Mouse (Mus musculus) lung, embryonic 16.5 days (tissue): Measurements from ENCODE around the gene 4933402J07Rik. TPM values are rescaled to one million over a fixed set of nuclear protein-coding genes. Genes with fewer than 3 reads are reported as not detected.

Experiments used
- ATAC-seq: fragments of 200-750 bp; cut with Nextera tagmentation; 2 replicates; pipeline ENCODE4 v1.8.0; 2017; ENCODE audit warnings: low read depth, mild to moderate bottlenecking, moderate library complexity
- H3K27ac ChIP-seq: fragments of 300-500 bp; sonication (generic); 2 replicates; pipeline ENCODE4 v1.5.1; 2014; ENCODE audit warnings: mild to moderate bottlenecking, control low read depth, low read length
- H3K27me3 ChIP-seq: fragments of 300-500 bp; sonication (generic); 2 replicates; pipeline ENCODE4 v1.6.1; 2014; ENCODE audit warnings: low read depth, low read length, mixed read lengths; ENCODE audit not compliant: control insufficient read depth, insufficient read depth
- H3K36me3 ChIP-seq: fragments of 300-500 bp; sonication (generic); 2 replicates; pipeline ENCODE4 v1.6.1; 2014; ENCODE audit warnings: low read length; ENCODE audit not compliant: control insufficient read depth, insufficient read depth
- H3K4me1 ChIP-seq: fragments of 300-500 bp; sonication (generic); replicated peaks from 2 replicates; pipeline ENCODE4 v1.6.1; 2014; ENCODE audit warnings: low read length, mixed read lengths; ENCODE audit not compliant: control insufficient read depth, insufficient read depth
- H3K4me2 ChIP-seq: fragments of 300-500 bp; sonication (generic); 2 replicates; pipeline ENCODE4 v1.6.1; 2014; ENCODE audit warnings: low read depth, low read length, control low read depth
- H3K4me3 ChIP-seq: fragments of 300-500 bp; sonication (generic); 2 replicates; pipeline ENCODE4 v1.5.1; 2014; ENCODE audit warnings: mild to moderate bottlenecking, low read length, control low read depth
- H3K9ac ChIP-seq: fragments of 300-500 bp; sonication (generic); 2 replicates; pipeline ENCODE4 v1.6.1; 2014; ENCODE audit warnings: low read length, control low read depth
- H3K9me3 ChIP-seq: fragments of 300-500 bp; sonication (generic); 2 replicates; pipeline ENCODE4 v1.6.1; 2016; ENCODE audit warnings: low read length; ENCODE audit not compliant: control insufficient read depth
- WGBS: fragments of 180-500 bp; shearing (Covaris S2); extraction: QIAGEN DNeasy Blood & Tissue Kit; methylation state at CpG from one replicate; pipeline ENCODE4 v1.1.7; 2014; 5-methylcytosine and 5-hydroxymethylcytosine counted together
- polyA plus RNA-seq: library from polyadenylated mRNA; unstranded; fragments of >200 nt; fragmentation: Nextera tagmentation; extraction: Ambion mirVana; gene quantifications from 2 replicates; pipeline ENCODE4 v1.2.1, GENCODE M21; 2015

4933402J07Rik gene
- polyA plus RNA-seq, 1 experiment from 2014 or later, result not detected

DNA sequence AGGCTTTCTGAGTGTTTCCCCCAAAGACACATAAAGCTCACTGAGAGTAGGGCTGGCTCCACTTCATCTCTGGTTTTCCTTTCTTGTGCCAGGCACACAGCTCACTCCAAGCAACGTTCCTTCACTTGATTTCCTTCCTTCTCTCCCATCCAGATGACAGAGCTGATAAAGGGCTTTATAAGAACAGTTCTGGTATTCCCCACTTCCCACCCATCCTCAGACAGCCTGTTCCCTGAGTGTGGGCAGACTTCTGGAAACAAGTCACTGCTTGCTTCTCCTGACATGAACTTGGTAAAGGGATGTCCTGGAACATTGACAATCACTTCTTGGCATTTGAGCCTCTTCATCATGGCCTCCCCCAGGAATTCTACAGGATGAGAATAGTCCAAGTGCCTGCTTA, 10.9 kb upstream of the 4933402J07Rik start:
- Histone ChIP-seq H3K27me3 (no peaks in the 10 kb centered on the region), H3K4me3 (no peak overlapping the region), H3K9me3 (no peaks in the 10 kb centered on the region), H3K36me3 (no peaks in the 10 kb centered on the region), H3K9ac (no peak overlapping the region), H3K27ac (no peak overlapping the region), H3K4me1 (no peaks in the 10 kb centered on the region), H3K4me2 (no peak overlapping the region)
- ATAC-seq, result no peak
- WGBS, result 27% methylated on average over 1 of the region's 1 CpGs

DNA sequence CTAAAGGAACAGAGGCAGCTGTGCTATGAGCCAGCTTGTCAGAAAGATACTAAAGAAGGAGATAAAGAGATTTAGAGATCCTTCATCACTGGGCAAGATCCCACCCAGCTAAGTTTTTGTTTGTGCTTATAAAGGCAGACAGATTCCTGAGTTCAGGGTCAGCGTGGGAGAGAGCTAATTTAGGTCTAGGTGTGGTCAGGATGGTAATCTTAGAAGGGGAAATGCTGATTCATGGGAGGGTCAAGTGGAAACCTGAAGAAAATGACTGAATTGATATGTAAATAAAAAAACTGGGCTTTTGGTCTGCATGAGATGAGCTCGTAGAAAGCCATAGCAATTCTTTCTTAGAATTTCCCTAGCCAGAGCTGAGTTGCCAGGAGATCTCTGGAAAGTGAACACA, 2.9 kb upstream of the 4933402J07Rik start:
- WGBS, result 36% methylated on average over 2 of the region's 2 CpGs
- H3K36me3 ChIP-seq, result no peaks in the 10 kb centered on the region
- H3K27me3 ChIP-seq, result no peaks in the 10 kb centered on the region
- H3K4me1 ChIP-seq, result no peaks in the 10 kb centered on the region
- no peak overlapping the region for H3K4me3 ChIP-seq
- no peak for ATAC-seq
- no peaks in the 10 kb centered on the region for H3K9me3 ChIP-seq
- H3K4me2 ChIP-seq, result no peak overlapping the region
- H3K27ac ChIP-seq, result no peak overlapping the region
- H3K9ac ChIP-seq, result no peak overlapping the region

GRCm38 (mm10) chr8:87569203-87569602, 5.5 kb downstream of the 4933402J07Rik start:
- Histone ChIP-seq H3K4me1 (peaks cover 4% of the 10 kb centered on the region; the same call in 1 of the 2 replicates), H3K27me3 (no peaks in the 10 kb centered on the region), H3K4me2 (no peak overlapping the region), H3K4me3 (no peak overlapping the region), H3K9ac (no peak overlapping the region), H3K36me3 (no peaks in the 10 kb centered on the region), H3K9me3 (no peaks in the 10 kb centered on the region), H3K27ac (no peak overlapping the region)
- 88% methylated on average over 5 of the region's 5 CpGs for WGBS
- no peak for ATAC-seq

DNA sequence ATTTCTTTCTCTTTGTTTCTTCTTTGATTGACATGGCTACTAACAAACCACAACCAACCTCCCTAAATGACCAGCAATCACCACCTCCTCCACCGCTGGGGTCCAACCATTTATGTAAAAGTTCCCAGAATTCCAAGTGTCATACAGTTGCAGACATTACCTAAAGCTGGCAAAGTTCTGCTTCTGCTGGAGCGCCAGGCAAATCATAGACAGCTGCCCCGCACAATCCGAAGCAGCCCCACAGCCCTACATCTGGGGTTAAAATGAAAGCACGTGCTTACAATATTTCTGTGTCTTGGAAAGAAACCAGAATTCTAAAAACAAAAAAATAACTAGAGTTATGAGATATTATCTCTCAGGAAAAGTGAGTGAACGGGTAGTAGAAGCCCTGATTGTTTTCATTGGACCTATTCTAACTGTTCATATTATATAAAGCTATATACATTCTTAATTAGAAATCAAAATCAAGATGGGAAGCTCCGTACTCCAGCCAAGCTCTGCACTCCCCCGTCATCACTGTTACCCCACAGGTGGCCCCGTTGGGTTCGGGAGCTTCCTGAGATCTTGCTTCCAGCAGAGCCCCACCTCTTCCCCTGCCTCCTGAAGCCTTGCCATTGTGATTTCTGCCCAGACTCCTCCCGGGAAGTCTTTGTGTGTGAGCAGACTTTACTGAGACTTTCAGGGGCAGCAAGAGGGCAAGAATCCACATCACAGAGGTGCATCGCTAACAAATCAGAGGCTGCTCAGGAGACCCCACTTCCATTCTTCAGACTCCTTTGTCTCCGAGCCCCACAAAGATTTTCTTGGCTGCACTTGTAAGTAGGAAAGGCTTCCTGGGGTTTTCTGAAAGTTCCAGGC, 6.3 kb downstream of the 4933402J07Rik start:
- 24% methylated on average over 13 of the region's 13 CpGs for WGBS
- H3K9ac ChIP-seq, result peak overlapping the region; percentile 56

GRCm38 (mm10) chr8:87570564-87570855, 6.9 kb downstream of the 4933402J07Rik start:
- WGBS, result 1% methylated on average over 8 of the region's 8 CpGs
- Histone ChIP-seq H3K9me3 (no peaks in the 10 kb centered on the region), H3K36me3 (no peaks in the 10 kb centered on the region), H3K4me1 (peaks cover 4% of the 10 kb centered on the region; the same call in 1 of the 2 replicates), H3K4me2 (peak overlapping the region; percentile 53), H3K4me3 (peak overlapping the region; percentile 40), H3K9ac (peak overlapping the region; percentile 56), H3K27ac (no peak overlapping the region), H3K27me3 (no peaks in the 10 kb centered on the region)
- no peak for ATAC-seq

More for the DNA sequence above, 6.3 kb downstream of the 4933402J07Rik start:
- Histone ChIP-seq H3K27me3 (no peaks in the 10 kb centered on the region), H3K4me2 (peak overlapping the region; percentile 53), H3K27ac (no peak overlapping the region), H3K9me3 (no peaks in the 10 kb centered on the region), H3K36me3 (no peaks in the 10 kb centered on the region), H3K4me1 (peaks cover 4% of the 10 kb centered on the region; the same call in 1 of the 2 replicates), H3K4me3 (peak overlapping the region; percentile 40)
- ATAC-seq, result no peak

DNA sequence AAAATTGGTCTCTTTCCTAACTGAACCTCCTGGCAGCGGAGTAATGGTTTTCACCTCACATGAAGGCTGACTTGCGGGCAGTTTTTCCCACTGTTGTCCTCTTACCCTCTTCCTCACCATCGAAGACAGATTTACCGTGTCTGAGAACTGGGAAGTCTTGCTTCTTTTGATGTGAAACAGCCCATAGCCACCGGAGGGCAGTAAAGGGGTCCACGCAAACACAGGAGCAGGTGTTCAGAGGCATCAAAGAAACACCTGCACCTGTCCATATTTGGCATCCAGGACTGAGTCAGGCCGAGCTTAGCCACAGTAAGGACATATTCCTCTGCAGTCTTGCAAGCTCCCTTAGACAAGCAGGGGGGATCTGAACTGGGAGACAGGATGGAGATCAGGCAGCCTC, 7.2 kb downstream of the 4933402J07Rik start:
- peak overlapping the region; percentile 40 for H3K4me3 ChIP-seq
- peak overlapping the region; percentile 56; the same call in 1 of the 2 replicates for H3K9ac ChIP-seq
- H3K36me3 ChIP-seq, result no peaks in the 10 kb centered on the region
- 9% methylated on average over 7 of the region's 7 CpGs for WGBS
- no peaks in the 10 kb centered on the region for H3K27me3 ChIP-seq
- no peak for ATAC-seq
- no peak overlapping the region for H3K27ac ChIP-seq
- H3K4me2 ChIP-seq, result peak overlapping the region; percentile 53
- H3K9me3 ChIP-seq, result no peaks in the 10 kb centered on the region
- peaks cover 4% of the 10 kb centered on the region; the same call in 1 of the 2 replicates for H3K4me1 ChIP-seq

GRCm38 (mm10) chr8:87594272-87594671, 30.6 kb downstream of the 4933402J07Rik start:
- H3K27me3 ChIP-seq, result no peaks in the 10 kb centered on the region
- no peaks in the 10 kb centered on the region for H3K9me3 ChIP-seq
- no peak overlapping the region for H3K9ac ChIP-seq
- no peak overlapping the region for H3K4me2 ChIP-seq
- H3K36me3 ChIP-seq, result no peaks in the 10 kb centered on the region
- H3K4me3 ChIP-seq, result no peak overlapping the region
- 0% methylated on average over 2 of the region's 2 CpGs for WGBS
- no peaks in the 10 kb centered on the region for H3K4me1 ChIP-seq
- peak; percentile 36; the same call in 1 of the 2 replicates for ATAC-seq
- H3K27ac ChIP-seq, result no peak overlapping the region

DNA sequence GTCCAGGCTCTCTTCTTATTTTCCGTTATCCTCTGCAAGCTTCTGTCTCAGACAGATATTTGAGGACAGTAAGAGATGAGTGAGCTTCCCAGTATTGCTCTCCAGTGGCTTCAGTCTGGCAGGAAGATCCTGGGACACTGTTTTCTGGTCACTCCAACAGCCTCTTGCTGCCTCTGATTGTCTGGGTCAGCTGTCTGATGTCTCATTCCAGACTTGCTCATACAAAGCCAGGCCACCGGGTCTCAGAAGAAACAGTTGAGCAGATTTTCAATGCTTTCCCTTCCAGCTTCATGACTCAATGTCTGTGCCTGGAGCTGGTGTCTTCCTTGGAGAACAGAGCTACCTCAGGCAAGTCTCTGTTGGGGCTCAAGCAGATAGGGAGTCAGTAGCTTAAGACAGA, 39.1 kb downstream of the 4933402J07Rik start:
- ATAC-seq, result no peak
- H3K9ac ChIP-seq, result no peak overlapping the region
- H3K36me3 ChIP-seq, result no peaks in the 10 kb centered on the region
- no peak overlapping the region for H3K27ac ChIP-seq
- no peaks in the 10 kb centered on the region for H3K4me1 ChIP-seq
- no peaks in the 10 kb centered on the region for H3K9me3 ChIP-seq
- H3K4me3 ChIP-seq, result no peak overlapping the region
- H3K27me3 ChIP-seq, result no peaks in the 10 kb centered on the region
- H3K4me2 ChIP-seq, result no peak overlapping the region
- 75% methylated on average over 2 of the region's 2 CpGs for WGBS

- Histone ChIP-seq H3K4me3 (no peak overlapping the region), H3K4me1 (no peaks in the 10 kb centered on the region), H3K36me3 (no peaks in the 10 kb centered on the region), H3K27me3 (no peaks in the 10 kb centered on the region), H3K27ac (no peak overlapping the region), H3K9ac (no peak overlapping the region), H3K4me2 (no peak overlapping the region), H3K9me3 (no peaks in the 10 kb centered on the region)
- no peak for ATAC-seq
- WGBS, result 90% methylated on average over 7 of the region's 7 CpGs
Measured at GRCm38 (mm10) chr8:87609110-87609509, 45.5 kb downstream of the 4933402J07Rik start.
